Mouse (Mus musculus) lung, adult 2 months (tissue): ENCODE results near the gene 3110070M22Rik. TPM values are rescaled to one million over a fixed set of nuclear protein-coding genes. Genes with fewer than 3 reads are reported as not detected.

Experiments
- DNase-seq: peaks from one replicate; pipeline ENCODE4 v3.0.0; 2022
- H3K4me1 ChIP-seq: fragments of 200-500 bp; 2 replicates; pipeline ENCODE4 v1.6.1; 2011; ENCODE audit warnings: low read length; ENCODE audit not compliant: control insufficient read depth, insufficient read depth
- H3K4me3 ChIP-seq: fragments of 200-500 bp; replicated peaks from 2 replicates; pipeline ENCODE3; 2011; ENCODE audit warnings: low read depth, mild to moderate bottlenecking, control low read depth, low read length; ENCODE audit errors: extremely low read depth
- CTCF ChIP-seq: fragments of 200-500 bp; IDR thresholded peaks from 2 replicates; pipeline ENCODE4 v1.5.1; 2011; ENCODE audit warnings: mild to moderate bottlenecking, low read length, control low read depth; ENCODE audit not compliant: insufficient read depth
- POLR2A ChIP-seq: fragments of 200-500 bp; IDR thresholded peaks from 2 replicates; pipeline ENCODE4 v1.6.1; 2011; ENCODE audit warnings: low read depth, mild to moderate bottlenecking, control low read depth, low read length, borderline replicate concordance; ENCODE audit errors: extremely low read depth
- WGBS: fragments of 180-500 bp; shearing (Covaris S2); methylation state at CpG from one replicate; pipeline ENCODE4 v1.1.7; 2018; 5-methylcytosine and 5-hydroxymethylcytosine counted together
- polyA plus RNA-seq: library from polyadenylated mRNA; depleted of rRNA; stranded (reverse); fragments of >200 nt; gene quantifications from 2 replicates; pipeline ENCODE4 v1.2.3, GENCODE M21; 2012; rRNA removed

The 3110070M22Rik gene
- polyA plus RNA-seq, 1 experiment: 2.3 TPM

DNA sequence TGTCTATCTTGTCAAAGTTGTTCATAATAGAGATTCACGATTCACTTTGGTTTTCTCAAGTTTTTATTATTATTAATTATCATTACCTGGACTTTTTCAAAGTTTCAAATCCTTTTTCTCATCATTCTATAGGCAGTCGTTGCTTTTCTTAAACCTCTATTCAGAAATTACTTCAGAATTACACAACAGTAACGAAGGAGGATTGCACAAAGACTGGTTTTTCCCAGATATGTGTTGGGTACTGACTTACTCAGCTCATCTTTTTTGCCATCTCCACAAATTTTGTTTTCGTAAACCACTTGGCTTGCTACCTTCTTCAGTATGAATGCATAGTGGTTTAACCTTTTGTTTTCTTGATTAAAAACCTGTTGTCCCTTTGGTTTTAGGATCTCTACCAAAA lies 34.6 kb downstream of the 3110070M22Rik start:
- H3K4me1 ChIP-seq: no peaks in the 10 kb centered on the region
- no peak for DNase-seq
- no peak overlapping the region for H3K4me3 ChIP-seq
- 89% methylated on average over 4 of the region's 4 CpGs for WGBS
- no peak for TF ChIP-seq CTCF
- no peak for TF ChIP-seq POLR2A

DNA sequence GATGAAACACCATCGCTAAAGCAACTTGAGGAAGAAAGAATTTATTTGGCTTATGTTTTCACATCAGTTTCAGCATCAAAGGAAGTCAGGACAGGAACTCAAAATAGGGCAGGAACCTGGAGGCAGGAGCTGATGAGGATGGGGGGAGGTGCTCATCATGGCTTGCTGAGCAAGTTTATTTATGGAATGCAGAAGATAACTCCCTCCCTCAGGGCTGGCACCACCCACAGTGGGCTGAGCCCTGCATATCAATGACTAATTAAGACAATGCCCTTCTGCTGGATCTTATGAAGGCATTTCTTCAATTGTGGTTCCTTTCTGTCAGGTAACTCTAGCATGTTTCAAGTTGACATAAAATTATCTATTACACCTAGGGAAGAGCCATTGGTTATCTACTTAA lies 45.9 kb downstream of the 3110070M22Rik start:
- no peak for DNase-seq
- TF ChIP-seq POLR2A: no peak
- TF ChIP-seq CTCF: no peak
- Histone ChIP-seq H3K4me1 (no peaks in the 10 kb centered on the region), H3K4me3 (no peak overlapping the region)
- WGBS: 56% methylated on average over 1 of the region's 1 CpGs

Other genes starting within 250 kb of the 3110070M22Rik start
- 14.3 and 22.7 TPM in 2 replicates for gene Paip1, start 59.8 kb downstream of the 3110070M22Rik start, polyA plus RNA-seq
- 20.6 and 22.6 TPM in 2 replicates for gene 4833420G17Rik, start 25.6 kb downstream of the 3110070M22Rik start, polyA plus RNA-seq
- gene Tmem267, start 344 bp downstream of the 3110070M22Rik start, polyA plus RNA-seq: 3.8 and 7.6 TPM in 2 replicates
- gene Ccl28, start 135.4 kb upstream of the 3110070M22Rik start, polyA plus RNA-seq: 0.06 and 0.07 TPM in 2 replicates
- 21.3 and 46.3 TPM in 2 replicates for gene Hmgcs1, start 202.0 kb upstream of the 3110070M22Rik start, polyA plus RNA-seq